Mouse (Mus musculus): ENCODE results near the gene Apof. TPM values are rescaled to one million over a fixed set of nuclear protein-coding genes. Genes with fewer than 3 reads are reported as not detected.

Gene Apof
- polyA plus RNA-seq, 1 experiment from 2014 or later, result 0.15 TPM

- Histone ChIP-seq H3K4me1 (peaks cover 17% of the 10 kb centered on the region), H3K27ac (peak within 1 kb of the TSS; percentile 94), H3K9ac (peak within 1 kb of the TSS; percentile 79), H3K27me3 (no peaks in the 10 kb centered on the region), H3K4me2 (peak within 1 kb of the TSS; percentile 78), H3K9me3 (no peaks in the 10 kb centered on the region), H3K4me3 (peak within 1 kb of the TSS; percentile 54), H3K36me3 (peaks cover 13% of the 10 kb centered on the region; the same call in 1 of the 2 replicates)
- WGBS, result 1% methylated on average over 37 of the region's 37 CpGs
- peak; percentile 99 for ATAC-seq (ENCODE audit: borderline replicate concordance, extremely low read depth, low FRiP score, low TSS enrichment)
Observed at GRCm38 (mm10) chr10:128303126-128304021, 34.9 kb downstream of the Apof start, which contains the start of gene Pan2. Gene Pan2 (plus strand): TSS chr10:128303335.

GRCm38 (mm10) chr10:128309654-128310053, 41.2 kb downstream of the Apof start:
- 87% methylated on average over 7 of the region's 7 CpGs for WGBS
- Histone ChIP-seq H3K36me3 (peaks cover 55% of the 10 kb centered on the region), H3K4me2 (no peak overlapping the region), H3K9me3 (no peaks in the 10 kb centered on the region), H3K27ac (no peak overlapping the region), H3K27me3 (no peaks in the 10 kb centered on the region), H3K4me3 (no peak overlapping the region), H3K4me1 (peaks cover 11% of the 10 kb centered on the region), H3K9ac (no peak overlapping the region)
- ATAC-seq (ENCODE audit: borderline replicate concordance, extremely low read depth, low FRiP score, low TSS enrichment), result no peak

- Histone ChIP-seq H3K36me3 (peaks cover 61% of the 10 kb centered on the region), H3K27me3 (no peaks in the 10 kb centered on the region), H3K27ac (0 out of 2 replicates have a peak overlapping the region, but pooled peaks have one; percentile 20), H3K9ac (no peak overlapping the region), H3K4me3 (no peak overlapping the region), H3K9me3 (no peaks in the 10 kb centered on the region), H3K4me2 (no peak overlapping the region), H3K4me1 (peaks cover 10% of the 10 kb centered on the region)
- WGBS, result 33% methylated on average over 11 of the region's 11 CpGs
- ATAC-seq (ENCODE audit: borderline replicate concordance, extremely low read depth, low FRiP score, low TSS enrichment), result peak; percentile 46
Observed at GRCm38 (mm10) chr10:128310177-128310576, 41.7 kb downstream of the Apof start.

GRCm38 (mm10) chr10:128310902-128311301, 42.4 kb downstream of the Apof start:
- Histone ChIP-seq H3K4me3 (no peak overlapping the region), H3K9ac (no peak overlapping the region), H3K36me3 (peaks cover 64% of the 10 kb centered on the region), H3K27me3 (no peaks in the 10 kb centered on the region), H3K27ac (no peak overlapping the region), H3K9me3 (no peaks in the 10 kb centered on the region), H3K4me2 (no peak overlapping the region), H3K4me1 (peaks cover 10% of the 10 kb centered on the region)
- WGBS, result 62% methylated on average over 4 of the region's 4 CpGs
- no peak for ATAC-seq (ENCODE audit: borderline replicate concordance, extremely low read depth, low FRiP score, low TSS enrichment)

GRCm38 (mm10) chr10:128315578-128315977, 47.1 kb downstream of the Apof start:
- Histone ChIP-seq H3K4me2 (no peak overlapping the region), H3K27ac (no peak overlapping the region), H3K27me3 (no peaks in the 10 kb centered on the region), H3K4me3 (no peak overlapping the region), H3K9me3 (no peaks in the 10 kb centered on the region), H3K9ac (no peak overlapping the region), H3K4me1 (0 out of 2 replicates have a peak, but pooled peaks cover under 1% of the 10 kb centered on the region), H3K36me3 (peaks cover 71% of the 10 kb centered on the region)
- ATAC-seq (ENCODE audit: borderline replicate concordance, extremely low read depth, low FRiP score, low TSS enrichment), result no peak
- 88% methylated on average over 8 of the region's 8 CpGs for WGBS

Other genes with a start within 250 kb of the Apof start
- 728 and 741 TPM in 2 replicates for gene Naca, start 233.1 kb upstream of the Apof start, polyA plus RNA-seq (2015; fragmentation: Nextera tagmentation; extraction: Ambion mirVana)
- gene Ptges3, start 209.7 kb upstream of the Apof start, polyA plus RNA-seq (2015; fragmentation: Nextera tagmentation; extraction: Ambion mirVana), result 550 and 564 TPM in 2 replicates
- 2,263 and 2,267 TPM in 2 replicates for gene Atp5b, start 185.4 kb upstream of the Apof start, polyA plus RNA-seq (2015; fragmentation: Nextera tagmentation; extraction: Ambion mirVana)
- 10.6 and 11.0 TPM in 2 replicates for gene Baz2a, start 177.1 kb upstream of the Apof start, polyA plus RNA-seq (2015; fragmentation: Nextera tagmentation; extraction: Ambion mirVana)
- gene Rbms2, start 88.4 kb upstream of the Apof start, polyA plus RNA-seq (2015; fragmentation: Nextera tagmentation; extraction: Ambion mirVana), result 32.2 and 34.9 TPM in 2 replicates
- gene Gls2, start 74.2 kb upstream of the Apof start, polyA plus RNA-seq (2015; fragmentation: Nextera tagmentation; extraction: Ambion mirVana), result 2.1 and 2.2 TPM in 2 replicates
- 27.0 and 27.4 TPM in 2 replicates for gene Spryd4, start 56.9 kb upstream of the Apof start, polyA plus RNA-seq (2015; fragmentation: Nextera tagmentation; extraction: Ambion mirVana)
- not detected in 2 replicates for gene Mip, start 42.8 kb upstream of the Apof start, polyA plus RNA-seq (2015; fragmentation: Nextera tagmentation; extraction: Ambion mirVana)
- 61.4 and 63.1 TPM in 2 replicates for gene Timeless, start 36.6 kb upstream of the Apof start, polyA plus RNA-seq (2015; fragmentation: Nextera tagmentation; extraction: Ambion mirVana)
- 0.19 and 0.37 TPM in 2 replicates for gene Apon, start 14.6 kb upstream of the Apof start, polyA plus RNA-seq (2015; fragmentation: Nextera tagmentation; extraction: Ambion mirVana)
- 10.5 and 14.0 TPM in 2 replicates for gene Stat2, start 1.9 kb downstream of the Apof start, polyA plus RNA-seq (2015; fragmentation: Nextera tagmentation; extraction: Ambion mirVana)
- gene Il23a, start 30.1 kb downstream of the Apof start, polyA plus RNA-seq (2015; fragmentation: Nextera tagmentation; extraction: Ambion mirVana), result 0.15 and 0.17 TPM in 2 replicates
- 34.1 and 34.5 TPM in 2 replicates for gene Pan2, start 34.7 kb downstream of the Apof start, polyA plus RNA-seq (2015; fragmentation: Nextera tagmentation; extraction: Ambion mirVana)
- 329 and 346 TPM in 2 replicates for gene Cnpy2, start 53.8 kb downstream of the Apof start, polyA plus RNA-seq (2015; fragmentation: Nextera tagmentation; extraction: Ambion mirVana)
- 183 and 185 TPM in 2 replicates for gene Cs, start 69.1 kb downstream of the Apof start, polyA plus RNA-seq (2015; fragmentation: Nextera tagmentation; extraction: Ambion mirVana)
- 12.5 and 12.6 TPM in 2 replicates for gene Coq10a, start 100.3 kb downstream of the Apof start, polyA plus RNA-seq (2015; fragmentation: Nextera tagmentation; extraction: Ambion mirVana)
- 13.0 and 14.9 TPM in 2 replicates for gene Ankrd52, start 108.4 kb downstream of the Apof start, polyA plus RNA-seq (2015; fragmentation: Nextera tagmentation; extraction: Ambion mirVana)
- 0.31 and 0.99 TPM in 2 replicates for gene Slc39a5, start 132.6 kb downstream of the Apof start, polyA plus RNA-seq (2015; fragmentation: Nextera tagmentation; extraction: Ambion mirVana)
- gene Nabp2, start 142.8 kb downstream of the Apof start, polyA plus RNA-seq (2015; fragmentation: Nextera tagmentation; extraction: Ambion mirVana), result 72.1 and 75.7 TPM in 2 replicates
- gene Rnf41, start 143.0 kb downstream of the Apof start, polyA plus RNA-seq (2015; fragmentation: Nextera tagmentation; extraction: Ambion mirVana), result 39.8 and 42.1 TPM in 2 replicates
- gene Smarcc2, start 190.6 kb downstream of the Apof start, polyA plus RNA-seq (2015; fragmentation: Nextera tagmentation; extraction: Ambion mirVana), result 70.2 and 74.7 TPM in 2 replicates
- 1,477 and 1,532 TPM in 2 replicates for gene Myl6, start 225.5 kb downstream of the Apof start, polyA plus RNA-seq (2015; fragmentation: Nextera tagmentation; extraction: Ambion mirVana)
- gene Myl6b, start 230.0 kb downstream of the Apof start, polyA plus RNA-seq (2015; fragmentation: Nextera tagmentation; extraction: Ambion mirVana), result 2.9 and 4.3 TPM in 2 replicates

Measured in lung, embryonic 15.5 days (tissue).